Mouse (Mus musculus): ENCODE data around the gene Ppp2r5d. TPM values are rescaled to one million over a fixed set of nuclear protein-coding genes. Genes with fewer than 3 reads are reported as not detected.

Gene Ppp2r5d
- polyA plus RNA-seq, 1 experiment from 2014 or later, result 99.9 TPM

DNA sequence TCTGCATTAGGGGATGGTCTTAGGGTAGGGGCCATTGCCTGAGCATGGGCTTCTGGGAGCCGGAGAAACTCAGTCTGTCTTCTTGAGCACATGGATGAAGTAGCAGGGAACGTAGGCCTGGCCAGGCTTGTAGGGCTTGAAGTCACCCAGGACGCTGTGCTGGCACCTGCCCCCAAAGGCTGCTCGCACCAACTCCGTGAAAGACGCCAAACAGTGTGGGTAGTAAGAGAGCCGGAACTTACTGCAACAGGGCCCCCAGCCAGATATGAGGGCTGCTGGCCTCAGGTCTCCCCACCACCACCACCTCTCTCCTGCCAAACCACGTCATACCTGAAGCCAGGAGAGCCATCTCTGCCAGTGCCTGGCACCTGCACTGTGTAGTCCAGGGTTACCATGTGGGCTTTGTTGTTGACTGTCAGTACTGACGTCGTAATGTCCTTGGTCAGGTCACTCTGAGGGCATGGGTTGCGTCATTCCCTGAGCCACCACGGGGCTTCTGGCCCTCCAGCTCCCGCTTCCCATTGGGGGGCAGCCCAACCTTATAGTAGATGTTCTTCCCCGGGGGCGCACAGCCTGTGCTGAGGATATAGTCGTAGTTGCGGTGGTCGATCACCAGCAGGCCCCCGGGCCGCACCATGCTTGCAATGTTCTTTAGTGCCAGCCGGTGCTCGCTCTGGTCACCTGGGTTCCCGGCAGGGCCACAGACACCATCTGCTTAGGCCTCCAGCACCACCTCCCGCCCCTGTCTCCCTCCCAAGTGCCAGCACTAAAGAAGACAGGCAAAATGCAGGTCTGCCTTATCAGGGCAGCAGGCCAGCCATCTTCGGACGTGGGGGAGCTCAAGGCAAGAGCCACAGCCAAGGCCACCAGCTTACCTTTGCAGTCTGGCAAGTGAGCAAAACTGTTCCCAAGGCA, 21.1 kb upstream of the Ppp2r5d start:
- no peak overlapping the region for H3K9ac ChIP-seq (ENCODE audit: low read depth, low read length)
- no peaks in the 10 kb centered on the region for H3K4me1 ChIP-seq (ENCODE audit: control insufficient read depth, insufficient read depth, low read length)
- ATAC-seq (ENCODE audit: low FRiP score, low TSS enrichment), result no peak
- peaks cover 9% of the 10 kb centered on the region for H3K27me3 ChIP-seq (ENCODE audit: control insufficient read depth, insufficient read depth, low read length)
- H3K4me3 ChIP-seq (ENCODE audit: low read length), result no peak overlapping the region
- H3K36me3 ChIP-seq (ENCODE audit: control insufficient read depth, insufficient read depth, low read length), result peaks cover 34% of the 10 kb centered on the region; the same call in 1 of the 2 replicates
- WGBS, result 93% methylated on average over 26 of the region's 26 CpGs
- no peak overlapping the region for H3K27ac ChIP-seq (ENCODE audit: low read depth, low read length)
- H3K4me2 ChIP-seq (replicated peaks; ENCODE audit: low read depth, low read length), result no peak overlapping the region
- H3K9me3 ChIP-seq (ENCODE audit: control insufficient read depth, low read length), result no peaks in the 10 kb centered on the region

DNA sequence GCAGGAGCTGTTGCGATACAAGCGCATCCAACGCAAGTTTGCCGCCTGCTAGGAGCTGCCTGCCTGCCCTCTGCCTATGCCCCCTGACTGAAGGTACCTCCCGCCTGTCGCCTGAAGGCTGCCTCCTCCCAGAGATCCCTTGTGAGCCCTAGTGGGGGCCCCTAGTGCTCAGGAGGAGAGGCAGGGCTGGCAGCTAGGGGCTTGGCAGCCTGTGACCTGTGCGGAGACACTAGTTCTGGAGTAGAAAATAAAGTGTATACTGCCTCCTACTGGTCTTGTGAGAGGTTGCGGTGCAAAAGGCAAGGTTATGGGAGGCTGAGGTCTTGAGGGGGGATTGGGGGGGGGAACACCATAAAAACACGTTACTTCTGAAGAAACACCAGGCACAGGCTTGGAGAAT, 20.4 kb upstream of the Ppp2r5d start:
- H3K4me2 ChIP-seq (replicated peaks; ENCODE audit: low read depth, low read length), result no peak overlapping the region
- no peak overlapping the region for H3K4me3 ChIP-seq (ENCODE audit: low read length)
- H3K9me3 ChIP-seq (ENCODE audit: control insufficient read depth, low read length), result no peaks in the 10 kb centered on the region
- H3K27ac ChIP-seq (ENCODE audit: low read depth, low read length), result no peak overlapping the region
- peaks cover 34% of the 10 kb centered on the region; the same call in 1 of the 2 replicates for H3K36me3 ChIP-seq (ENCODE audit: control insufficient read depth, insufficient read depth, low read length)
- ATAC-seq (ENCODE audit: low FRiP score, low TSS enrichment), result no peak
- H3K9ac ChIP-seq (ENCODE audit: low read depth, low read length), result no peak overlapping the region
- H3K27me3 ChIP-seq (ENCODE audit: control insufficient read depth, insufficient read depth, low read length), result peaks cover 9% of the 10 kb centered on the region
- WGBS, result 33% methylated on average over 9 of the region's 9 CpGs
- H3K4me1 ChIP-seq (ENCODE audit: control insufficient read depth, insufficient read depth, low read length), result no peaks in the 10 kb centered on the region

DNA sequence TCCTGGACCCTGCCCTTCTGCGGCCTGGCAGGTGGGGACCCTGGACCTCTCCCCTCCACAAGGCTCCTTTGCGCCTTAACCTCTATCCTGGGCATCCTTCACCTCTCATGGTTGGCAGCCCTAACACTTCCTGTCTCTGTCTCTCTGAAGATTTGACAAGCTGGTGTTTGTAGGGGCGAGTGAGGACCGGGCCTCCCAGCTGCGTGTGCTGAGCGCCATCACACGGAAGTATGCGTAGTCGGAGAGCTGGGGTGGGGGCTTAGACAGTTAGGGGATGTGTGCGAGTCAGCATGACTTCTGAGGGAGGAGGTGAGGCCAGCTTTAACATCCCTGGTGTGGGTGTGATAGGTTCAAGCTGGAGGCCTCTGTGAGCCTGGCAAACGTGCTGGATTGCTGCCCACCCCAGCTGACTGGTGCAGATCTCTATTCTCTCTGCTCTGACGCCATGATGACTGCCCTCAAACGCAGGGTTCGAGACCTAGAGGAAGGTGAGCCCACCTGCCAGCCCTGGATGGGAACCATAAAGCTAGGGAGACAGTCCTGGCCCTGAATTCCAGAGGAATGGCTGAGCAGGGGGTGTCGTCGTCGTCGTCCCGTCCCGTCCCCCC, 19.7 kb upstream of the Ppp2r5d start:
- peaks cover 9% of the 10 kb centered on the region for H3K27me3 ChIP-seq (ENCODE audit: control insufficient read depth, insufficient read depth, low read length)
- no peak overlapping the region for H3K4me3 ChIP-seq (ENCODE audit: low read length)
- no peak overlapping the region for H3K4me2 ChIP-seq (replicated peaks; ENCODE audit: low read depth, low read length)
- no peaks in the 10 kb centered on the region for H3K9me3 ChIP-seq (ENCODE audit: control insufficient read depth, low read length)
- 81% methylated on average over 14 of the region's 20 CpGs for WGBS
- no peaks in the 10 kb centered on the region for H3K4me1 ChIP-seq (ENCODE audit: control insufficient read depth, insufficient read depth, low read length)
- no peak overlapping the region for H3K9ac ChIP-seq (ENCODE audit: low read depth, low read length)
- ATAC-seq (ENCODE audit: low FRiP score, low TSS enrichment), result no peak
- no peak overlapping the region for H3K27ac ChIP-seq (ENCODE audit: low read depth, low read length)
- H3K36me3 ChIP-seq (ENCODE audit: control insufficient read depth, insufficient read depth, low read length), result peaks cover 34% of the 10 kb centered on the region; the same call in 1 of the 2 replicates

DNA sequence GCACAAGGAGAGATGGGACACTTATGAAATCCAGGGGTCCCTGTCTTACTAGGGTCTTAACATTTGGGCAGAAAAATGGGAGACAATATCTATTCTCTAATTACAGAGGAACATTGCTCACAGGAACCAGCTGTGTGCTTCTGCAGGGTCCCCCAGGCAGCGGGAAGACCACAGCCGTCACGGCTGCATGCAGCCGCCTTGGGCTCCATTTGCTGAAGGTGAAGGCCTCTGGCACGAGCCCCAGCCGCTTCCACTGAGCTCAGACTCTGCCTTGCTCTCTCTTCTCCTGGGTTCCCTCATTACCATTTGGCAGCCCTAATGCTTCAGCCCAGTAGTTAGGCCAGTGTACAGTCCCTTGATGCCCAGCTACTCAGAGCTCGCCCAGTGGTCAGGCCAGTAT, 16.2 kb upstream of the Ppp2r5d start:
- H3K4me3 ChIP-seq (ENCODE audit: low read length), result no peak overlapping the region
- WGBS, result 89% methylated on average over 7 of the region's 7 CpGs
- no peak for ATAC-seq (ENCODE audit: low FRiP score, low TSS enrichment)
- no peaks in the 10 kb centered on the region for H3K27me3 ChIP-seq (ENCODE audit: control insufficient read depth, insufficient read depth, low read length)
- no peak overlapping the region for H3K4me2 ChIP-seq (replicated peaks; ENCODE audit: low read depth, low read length)
- H3K4me1 ChIP-seq (ENCODE audit: control insufficient read depth, insufficient read depth, low read length), result no peaks in the 10 kb centered on the region
- no peak overlapping the region for H3K9ac ChIP-seq (ENCODE audit: low read depth, low read length)
- H3K9me3 ChIP-seq (ENCODE audit: control insufficient read depth, low read length), result no peaks in the 10 kb centered on the region
- no peak overlapping the region for H3K27ac ChIP-seq (ENCODE audit: low read depth, low read length)
- peaks cover 38% of the 10 kb centered on the region for H3K36me3 ChIP-seq (ENCODE audit: control insufficient read depth, insufficient read depth, low read length)

- ATAC-seq (ENCODE audit: low FRiP score, low TSS enrichment), result no peak
- Histone ChIP-seq H3K4me2 (replicated peaks; ENCODE audit: low read depth, low read length) (no peak overlapping the region), H3K4me1 (ENCODE audit: control insufficient read depth, insufficient read depth, low read length) (peaks cover 10% of the 10 kb centered on the region), H3K4me3 (ENCODE audit: low read length) (no peak overlapping the region), H3K27me3 (ENCODE audit: control insufficient read depth, insufficient read depth, low read length) (no peaks in the 10 kb centered on the region), H3K9me3 (ENCODE audit: control insufficient read depth, low read length) (no peaks in the 10 kb centered on the region), H3K9ac (ENCODE audit: low read depth, low read length) (no peak overlapping the region), H3K27ac (ENCODE audit: low read depth, low read length) (no peak overlapping the region), H3K36me3 (ENCODE audit: control insufficient read depth, insufficient read depth, low read length) (peaks cover 25% of the 10 kb centered on the region)
- 94% methylated on average over 11 of the region's 11 CpGs for WGBS
Measured at GRCm38 (mm10) chr17:46714756-46715481, 10.0 kb upstream of the Ppp2r5d start.

DNA sequence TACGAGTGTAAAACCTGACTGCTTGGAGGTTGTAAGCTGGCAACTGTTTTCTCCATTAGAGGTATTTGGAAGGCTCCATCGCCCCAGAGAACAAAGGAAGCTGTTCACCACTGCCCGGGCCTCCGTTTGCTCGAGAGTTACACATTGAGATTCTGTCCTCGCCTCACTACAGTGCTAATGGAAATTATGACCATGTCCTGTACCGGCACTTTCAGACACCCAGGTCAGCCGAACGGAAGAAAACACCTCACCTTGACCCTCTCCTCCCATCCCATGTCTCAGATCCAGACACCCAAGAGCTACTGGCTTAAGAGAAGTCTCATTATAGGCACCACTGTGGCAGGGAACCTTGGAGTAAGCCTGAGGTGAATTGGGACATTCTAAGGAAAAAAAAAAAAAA, 8.9 kb upstream of the Ppp2r5d start:
- H3K4me2 ChIP-seq (replicated peaks; ENCODE audit: low read depth, low read length), result no peak overlapping the region
- H3K36me3 ChIP-seq (ENCODE audit: control insufficient read depth, insufficient read depth, low read length), result peaks cover 25% of the 10 kb centered on the region

DNA sequence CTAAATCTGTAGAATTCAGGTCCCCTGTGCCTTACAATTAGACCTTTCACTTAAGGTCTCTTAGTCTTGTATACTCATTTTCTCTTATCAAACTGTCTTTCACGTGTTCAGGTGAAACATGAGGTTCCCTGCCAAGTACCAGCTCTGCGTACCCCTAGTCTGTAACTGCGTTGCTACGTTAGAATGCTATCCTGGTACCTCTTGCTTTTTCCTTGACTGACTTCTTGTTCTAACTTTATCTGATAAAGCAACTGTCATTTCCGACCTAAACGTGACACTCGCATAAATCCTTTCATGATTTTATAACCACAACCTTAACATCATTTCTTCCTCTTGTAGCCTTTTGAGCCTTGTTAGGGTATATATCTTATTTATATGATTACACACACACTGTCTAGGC, 7.5 kb upstream of the Ppp2r5d start:
- WGBS, result 66% methylated on average over 7 of the region's 7 CpGs
- Histone ChIP-seq H3K27me3 (ENCODE audit: control insufficient read depth, insufficient read depth, low read length) (no peaks in the 10 kb centered on the region), H3K4me1 (ENCODE audit: control insufficient read depth, insufficient read depth, low read length) (peaks cover 10% of the 10 kb centered on the region), H3K9ac (ENCODE audit: low read depth, low read length) (peak overlapping the region; percentile 93), H3K4me3 (ENCODE audit: low read length) (peak overlapping the region; percentile 100), H3K36me3 (ENCODE audit: control insufficient read depth, insufficient read depth, low read length) (peaks cover 25% of the 10 kb centered on the region), H3K9me3 (ENCODE audit: control insufficient read depth, low read length) (no peaks in the 10 kb centered on the region), H3K4me2 (replicated peaks; ENCODE audit: low read depth, low read length) (peak overlapping the region; percentile 97), H3K27ac (ENCODE audit: low read depth, low read length) (no peak overlapping the region)
- ATAC-seq (ENCODE audit: low FRiP score, low TSS enrichment), result no peak

More for the DNA sequence above, 8.9 kb upstream of the Ppp2r5d start:
- H3K27ac ChIP-seq (ENCODE audit: low read depth, low read length), result no peak overlapping the region
- no peak for ATAC-seq (ENCODE audit: low FRiP score, low TSS enrichment)
- H3K27me3 ChIP-seq (ENCODE audit: control insufficient read depth, insufficient read depth, low read length), result no peaks in the 10 kb centered on the region
- no peak overlapping the region for H3K4me3 ChIP-seq (ENCODE audit: low read length)
- H3K4me1 ChIP-seq (ENCODE audit: control insufficient read depth, insufficient read depth, low read length), result peaks cover 10% of the 10 kb centered on the region
- 85% methylated on average over 9 of the region's 9 CpGs for WGBS
- no peak overlapping the region for H3K9ac ChIP-seq (ENCODE audit: low read depth, low read length)
- H3K9me3 ChIP-seq (ENCODE audit: control insufficient read depth, low read length), result no peaks in the 10 kb centered on the region

DNA sequence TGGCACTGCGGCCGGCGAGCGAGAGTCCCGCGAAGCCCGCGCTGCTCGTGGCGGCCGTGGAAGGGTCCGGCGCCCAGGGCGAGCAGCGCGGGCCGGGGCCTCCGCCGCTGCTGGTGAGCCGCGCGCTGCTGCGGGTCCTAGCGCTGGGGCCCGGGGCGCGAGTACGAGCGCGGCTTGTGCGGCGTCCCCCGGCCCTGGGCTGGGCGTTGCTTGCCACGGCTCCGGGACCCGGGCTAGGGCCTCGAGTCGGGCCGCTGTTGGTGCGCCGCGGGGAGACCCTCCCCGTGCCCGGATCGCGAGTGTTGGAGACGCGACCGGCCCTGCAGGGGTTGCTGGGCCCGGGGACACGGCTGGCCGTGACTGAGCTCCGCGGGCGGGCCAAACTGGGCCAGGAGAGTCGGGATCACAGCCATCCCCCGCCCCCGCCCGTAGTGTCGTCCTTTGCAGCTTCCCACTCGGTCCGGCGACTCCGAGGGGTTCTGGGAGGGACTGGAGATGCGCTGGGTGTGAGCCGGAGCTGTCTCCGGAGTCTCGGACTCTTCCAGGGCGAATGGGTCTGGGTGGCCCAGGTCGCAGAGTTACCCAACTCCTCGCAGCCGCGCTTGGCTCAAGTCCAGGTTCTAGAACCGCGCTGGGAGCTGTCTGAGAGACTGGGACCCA, 6.8 kb upstream of the Ppp2r5d start:
- Histone ChIP-seq H3K9me3 (ENCODE audit: control insufficient read depth, low read length) (no peaks in the 10 kb centered on the region), H3K36me3 (ENCODE audit: control insufficient read depth, insufficient read depth, low read length) (peaks cover 20% of the 10 kb centered on the region), H3K4me1 (ENCODE audit: control insufficient read depth, insufficient read depth, low read length) (peaks cover 10% of the 10 kb centered on the region), H3K27ac (ENCODE audit: low read depth, low read length) (0 out of 2 replicates have a peak overlapping the region, but pooled peaks have one; percentile 56), H3K4me2 (replicated peaks; ENCODE audit: low read depth, low read length) (peak overlapping the region; percentile 97), H3K27me3 (ENCODE audit: control insufficient read depth, insufficient read depth, low read length) (no peaks in the 10 kb centered on the region), H3K9ac (ENCODE audit: low read depth, low read length) (peak overlapping the region; percentile 93), H3K4me3 (ENCODE audit: low read length) (peak overlapping the region; percentile 100)
- WGBS, result under 1% methylated on average over 72 of the region's 76 CpGs
- peak; percentile 36 for ATAC-seq (ENCODE audit: low FRiP score, low TSS enrichment)

Measured in kidney, embryonic 14.5 days (tissue).